Mouse (Mus musculus): ENCODE results near the gene Sdhaf3. TPM values are rescaled to one million over a fixed set of nuclear protein-coding genes. Genes with fewer than 3 reads are reported as not detected.

Gene Sdhaf3
- total and polyA plus RNA-seq, 3 experiments = 6.0 to 11.6 (median 8.8) TPM

DNA sequence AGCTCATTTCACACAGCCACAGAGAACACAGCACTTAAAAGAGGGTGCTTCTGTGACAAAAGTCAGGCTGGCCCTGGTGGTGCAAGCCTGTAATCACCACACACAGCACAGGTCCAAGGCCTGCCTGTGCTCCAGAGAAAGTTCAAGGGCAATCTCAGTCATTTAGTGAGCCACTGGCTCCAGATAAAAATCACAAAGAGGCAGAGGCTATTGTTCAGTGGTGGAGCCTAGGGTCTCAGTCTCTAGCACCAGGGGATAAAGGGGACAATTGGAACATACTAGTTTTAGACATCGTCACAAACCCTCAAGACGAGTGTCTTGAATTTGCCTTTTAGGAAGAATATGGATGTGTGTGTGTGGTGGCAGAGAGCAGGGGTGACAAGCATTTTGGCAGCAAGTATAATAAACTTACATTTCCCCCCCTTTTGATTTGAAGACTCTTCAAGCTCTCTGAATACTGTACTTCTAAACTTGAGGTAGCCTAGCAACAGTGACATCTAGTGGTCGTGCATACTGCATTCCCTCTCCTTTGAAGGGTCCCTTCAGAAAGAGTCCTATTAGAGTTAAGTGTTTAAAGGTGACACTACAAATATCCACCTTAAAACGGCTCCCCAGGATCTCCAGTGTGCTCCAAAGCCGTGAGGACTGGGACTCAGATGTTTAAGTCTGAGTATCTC, 40.8 kb upstream of the Sdhaf3 start:
- H3K9ac ChIP-seq (ENCODE audit: insufficient read depth, low read depth) = no peak overlapping the region

DNA sequence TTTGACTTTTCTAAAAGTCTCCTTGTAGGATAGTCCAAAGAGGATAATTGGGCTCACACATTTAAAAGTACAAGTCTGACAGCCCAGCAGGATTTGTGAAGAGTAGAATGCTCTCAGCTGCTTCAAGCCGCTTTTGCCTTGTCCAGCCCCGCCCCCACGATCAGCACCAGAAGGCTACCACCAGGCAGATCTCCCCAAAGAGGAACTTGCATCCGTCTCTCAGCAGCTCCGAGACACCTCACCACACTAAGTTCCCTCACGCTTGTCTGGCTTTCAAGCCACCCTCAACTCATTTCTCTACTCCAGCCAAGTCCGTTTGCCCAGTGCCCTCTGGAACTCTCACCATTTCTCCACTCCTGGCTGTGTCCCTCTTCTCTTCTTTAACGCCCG, 40.3 kb upstream of the Sdhaf3 start:
- Histone ChIP-seq H3K36me3 (replicated peaks in 1 of 2; ENCODE audit: control insufficient read depth in 1 of 2, insufficient read depth in 1 of 2, low read length in 1 of 2) (no peaks in the 10 kb centered on the region), H3K9ac (ENCODE audit: insufficient read depth, low read depth) (no peak overlapping the region), H3K4me1 (ENCODE audit: control insufficient read depth in 1 of 2, insufficient read depth in 2 of 2) (peaks cover 0 to 5% of the 10 kb centered on the region in 2 experiments; a peak in 2 of 4 replicates), H3K4me3 (replicated peaks in 1 of 3; ENCODE audit: low read depth in 2 of 3, low read length in 2 of 3, poor library complexity in 1 of 3) (no peak overlapping the region), H3K79me2 (replicated peaks; ENCODE audit: control insufficient read depth, extremely low read depth, insufficient read depth, poor library complexity, severe bottlenecking) (no peaks in the 10 kb centered on the region), H3K27ac (ENCODE audit: insufficient read depth, low read depth) (no peak overlapping the region), H3K4me2 (ENCODE audit: insufficient read depth, low read depth, poor library complexity, severe bottlenecking) (peak overlapping the region; percentile 44; the same call in 1 of the 2 replicates), H3K9me3 (replicated peaks; ENCODE audit: low read length) (no peaks in the 10 kb centered on the region), H3K27me3 (replicated peaks) (no peaks in the 10 kb centered on the region)
- peak; percentile 29 for DNase-seq (ENCODE audit: extremely low read depth)
- TF ChIP-seq GABPA (IDR thresholded peaks at IDR 0.05; ENCODE audit: insufficient replicate concordance, low read depth, low read length) (no peak), TCF12 (IDR thresholded peaks at IDR 0.05; ENCODE audit: low read depth, low read length) (no peak)
- in situ Hi-C loops (cut with MboI; ENCODE audit: low pct_ligation_motif_present, low pct_unique_long_range_greater_than_20kb, low sequenced_read_pairs) (no loop called here), dilution Hi-C loops (cut with MboI; ENCODE audit: extremely low pct_ligation_motif_present, extremely low pct_unique_long_range_greater_than_20kb, low sequenced_read_pairs) (no loop called here)

More for the DNA sequence above, 40.8 kb upstream of the Sdhaf3 start:
- Histone ChIP-seq H3K27me3 (replicated peaks) (no peaks in the 10 kb centered on the region), H3K4me3 (replicated peaks in 1 of 3; ENCODE audit: low read depth in 2 of 3, low read length in 2 of 3, poor library complexity in 1 of 3) (no peak overlapping the region), H3K27ac (ENCODE audit: insufficient read depth, low read depth) (no peak overlapping the region), H3K4me1 (ENCODE audit: control insufficient read depth in 1 of 2, insufficient read depth in 2 of 2) (peaks cover 0 to 5% of the 10 kb centered on the region in 2 experiments; a peak in 2 of 4 replicates), H3K4me2 (ENCODE audit: insufficient read depth, low read depth, poor library complexity, severe bottlenecking) (peak overlapping the region; percentile 44; the same call in 1 of the 2 replicates), H3K36me3 (replicated peaks in 1 of 2; ENCODE audit: control insufficient read depth in 1 of 2, insufficient read depth in 1 of 2, low read length in 1 of 2) (no peaks in the 10 kb centered on the region), H3K9me3 (replicated peaks; ENCODE audit: low read length) (no peaks in the 10 kb centered on the region), H3K79me2 (replicated peaks; ENCODE audit: control insufficient read depth, extremely low read depth, insufficient read depth, poor library complexity, severe bottlenecking) (no peaks in the 10 kb centered on the region)
- TF ChIP-seq CTCF (conservative IDR thresholded peaks at IDR 0.05 in 1 of 2, IDR thresholded peaks at IDR 0.05 in 1 of 2; ENCODE audit: low read depth in 2 of 2, low read length in 2 of 2) (peak; percentile 58 to 71), SMC3 (IDR thresholded peaks at IDR 0.05; ENCODE audit: low read depth, low read length) (peak; percentile 58), POLR2A (IDR thresholded peaks at IDR 0.05; ENCODE audit: low read depth, low read length) (no peak), RAD21 (IDR thresholded peaks at IDR 0.05; ENCODE audit: low read depth, low read length) (peak; percentile 69), MYC (IDR thresholded peaks at IDR 0.05; ENCODE audit: low read depth, low read length) (no peak)
- DNase-seq (ENCODE audit: extremely low read depth) = peak; percentile 66
- in situ Hi-C loops (cut with MboI; ENCODE audit: low pct_ligation_motif_present, low pct_unique_long_range_greater_than_20kb, low sequenced_read_pairs) (no loop called here), dilution Hi-C loops (cut with MboI; ENCODE audit: extremely low pct_ligation_motif_present, extremely low pct_unique_long_range_greater_than_20kb, low sequenced_read_pairs) (no loop called here)

DNA sequence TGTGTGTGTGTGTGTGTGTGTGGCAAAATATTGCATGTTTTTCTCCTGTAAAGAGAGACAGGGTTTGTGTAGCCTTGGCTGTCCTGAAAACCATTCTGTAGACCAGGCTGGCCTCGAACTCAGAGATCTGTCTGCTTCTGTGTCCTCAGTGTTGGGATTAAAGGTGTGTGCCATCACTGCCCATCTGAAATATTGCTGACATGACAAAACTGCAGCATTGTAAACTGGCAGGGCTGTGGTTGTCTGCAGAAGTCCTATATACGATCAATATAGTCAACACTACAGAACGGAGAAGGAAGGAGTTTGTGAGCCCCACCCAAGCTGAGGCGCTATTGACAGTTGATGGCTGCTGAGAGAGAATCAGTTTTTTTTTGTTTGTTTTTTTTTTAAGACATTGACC, 38.5 kb upstream of the Sdhaf3 start:
- in situ Hi-C loops (cut with MboI; ENCODE audit: low pct_ligation_motif_present, low pct_unique_long_range_greater_than_20kb, low sequenced_read_pairs) (no loop called here), dilution Hi-C loops (cut with MboI; ENCODE audit: extremely low pct_ligation_motif_present, extremely low pct_unique_long_range_greater_than_20kb, low sequenced_read_pairs) (no loop called here)
- peaks cover 0 to 5% of the 10 kb centered on the region in 2 experiments; a peak in 2 of 4 replicates for H3K4me1 ChIP-seq (ENCODE audit: control insufficient read depth in 1 of 2, insufficient read depth in 2 of 2)
- no peak overlapping the region for H3K9ac ChIP-seq (ENCODE audit: insufficient read depth, low read depth)
- H3K27ac ChIP-seq (ENCODE audit: insufficient read depth, low read depth) = no peak overlapping the region
- no peak for DNase-seq (ENCODE audit: extremely low read depth)
- H3K9me3 ChIP-seq (replicated peaks; ENCODE audit: low read length) = no peaks in the 10 kb centered on the region
- no peaks in the 10 kb centered on the region for H3K79me2 ChIP-seq (replicated peaks; ENCODE audit: control insufficient read depth, extremely low read depth, insufficient read depth, poor library complexity, severe bottlenecking)
- no peak overlapping the region for H3K4me3 ChIP-seq (replicated peaks in 1 of 3; ENCODE audit: low read depth in 2 of 3, low read length in 2 of 3, poor library complexity in 1 of 3)
- no peaks in the 10 kb centered on the region for H3K27me3 ChIP-seq (replicated peaks)
- H3K36me3 ChIP-seq (replicated peaks in 1 of 2; ENCODE audit: control insufficient read depth in 1 of 2, insufficient read depth in 1 of 2, low read length in 1 of 2) = no peaks in the 10 kb centered on the region
- TF ChIP-seq ZMIZ1 (IDR thresholded peaks at IDR 0.05; ENCODE audit: low read depth, low read length) = no peak
- TF ChIP-seq MAFK (IDR thresholded peaks at IDR 0.05; ENCODE audit: insufficient replicate concordance, low read length) = peak; percentile 70
- H3K4me2 ChIP-seq (ENCODE audit: insufficient read depth, low read depth, poor library complexity, severe bottlenecking) = no peak overlapping the region

Data from CH12.LX (cell line).